Mouse (Mus musculus) megakaryocyte progenitor cell, adult 5-6 weeks (primary cell): ENCODE results near the gene Celf2. TPM values are rescaled to one million over a fixed set of nuclear protein-coding genes. Genes with fewer than 3 reads are reported as not detected.

Source experiments
- ATAC-seq: replicated peaks from 2 replicates; pipeline ENCODE4 v1.8.0; 2016; ENCODE audit warnings: mild to moderate bottlenecking, moderate TSS enrichment, inconsistent platforms; ENCODE audit not compliant: poor library complexity
- total RNA-seq, 2 experiments: library from RNA; stranded (forward) in 1 of 2; stranded (reverse) in 1 of 2; fragments of 157-497, 149-512 nt in 1 of 2; fragments of 200-1000 nt in 1 of 2; gene quantifications; 2 replicates each; pipeline versions ENCODE4 v1.2.3 to v1.2.4; 2015 to 2017

Gene Celf2
- total RNA-seq, 2 experiments from 2014 or later, result 85.2 to 152 TPM

DNA sequence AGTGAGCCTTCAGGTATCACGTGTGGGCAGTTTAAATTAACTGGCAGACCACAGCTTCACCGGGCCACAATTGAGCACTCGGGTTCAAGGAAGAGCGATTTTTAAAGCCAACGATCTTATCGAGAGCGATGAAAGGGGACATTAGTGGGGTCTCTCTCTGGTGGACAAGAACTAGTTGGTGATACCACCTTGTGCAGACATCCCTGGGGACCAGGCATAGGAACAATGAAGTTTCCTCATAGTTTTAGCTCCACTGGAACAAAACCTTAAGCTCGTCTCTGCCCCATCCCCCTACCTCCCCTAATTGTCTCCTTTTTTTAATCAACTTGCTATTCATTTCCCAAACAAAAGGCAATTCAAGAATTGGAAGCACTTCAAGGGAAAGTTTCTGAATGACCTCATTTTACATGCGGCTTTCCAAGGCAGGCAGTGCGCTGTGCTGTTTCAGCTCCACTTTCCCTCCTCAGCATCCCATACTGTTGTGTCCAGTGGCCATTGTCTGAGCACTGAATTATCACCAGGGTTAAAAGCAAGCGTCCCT is 634.2 kb downstream of the Celf2 start:
- ATAC-seq, result no peak

- ATAC-seq, result no peak
Measured at GRCm38 (mm10) chr2:6874266-6874955, 635.0 kb downstream of the Celf2 start.

- no peak for ATAC-seq
Measured at GRCm38 (mm10) chr2:6873711-6874110, 635.7 kb downstream of the Celf2 start.

- ATAC-seq, result peak; percentile 54
Measured at GRCm38 (mm10) chr2:6872894-6873255, 636.5 kb downstream of the Celf2 start.

DNA sequence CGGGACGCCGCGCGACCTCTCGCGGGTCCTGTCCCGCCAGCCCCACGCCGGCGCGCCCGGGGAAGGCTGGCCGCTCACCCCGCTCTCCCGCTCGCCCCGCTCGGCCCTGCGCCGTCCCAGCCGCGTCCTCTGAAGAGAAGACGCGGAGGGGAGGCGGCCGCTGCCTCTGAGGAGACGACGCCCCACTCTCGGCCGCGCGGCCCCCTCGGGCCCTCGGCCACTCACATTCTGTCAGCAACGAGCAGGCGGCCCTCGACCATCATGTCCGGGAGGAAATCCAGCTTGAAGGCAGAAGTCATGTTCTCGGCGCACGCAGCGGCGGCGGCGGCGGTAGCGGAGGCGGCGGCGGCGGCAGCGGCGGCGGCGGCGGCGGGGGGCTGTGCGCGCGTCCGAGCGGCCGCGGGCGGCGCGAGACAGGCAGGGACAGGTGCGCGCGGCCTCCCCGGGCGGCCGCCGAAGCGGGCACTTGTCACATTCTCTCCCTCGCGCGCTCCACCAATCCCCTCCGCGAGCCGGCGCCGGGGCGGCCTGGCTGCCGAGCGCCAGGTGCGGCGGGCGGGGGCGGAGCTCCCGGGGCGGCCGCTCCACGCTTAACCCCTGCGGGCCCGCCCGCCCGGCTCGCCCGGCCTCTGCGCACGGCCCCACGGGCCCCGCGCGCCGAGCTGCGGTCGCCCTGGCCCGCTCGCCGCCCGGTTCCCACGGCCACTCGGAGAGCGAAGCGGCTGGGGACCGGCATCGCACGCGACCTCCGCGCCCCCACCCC is 637.1 kb downstream of the Celf2 start:
- ATAC-seq, result peak; percentile 63

DNA sequence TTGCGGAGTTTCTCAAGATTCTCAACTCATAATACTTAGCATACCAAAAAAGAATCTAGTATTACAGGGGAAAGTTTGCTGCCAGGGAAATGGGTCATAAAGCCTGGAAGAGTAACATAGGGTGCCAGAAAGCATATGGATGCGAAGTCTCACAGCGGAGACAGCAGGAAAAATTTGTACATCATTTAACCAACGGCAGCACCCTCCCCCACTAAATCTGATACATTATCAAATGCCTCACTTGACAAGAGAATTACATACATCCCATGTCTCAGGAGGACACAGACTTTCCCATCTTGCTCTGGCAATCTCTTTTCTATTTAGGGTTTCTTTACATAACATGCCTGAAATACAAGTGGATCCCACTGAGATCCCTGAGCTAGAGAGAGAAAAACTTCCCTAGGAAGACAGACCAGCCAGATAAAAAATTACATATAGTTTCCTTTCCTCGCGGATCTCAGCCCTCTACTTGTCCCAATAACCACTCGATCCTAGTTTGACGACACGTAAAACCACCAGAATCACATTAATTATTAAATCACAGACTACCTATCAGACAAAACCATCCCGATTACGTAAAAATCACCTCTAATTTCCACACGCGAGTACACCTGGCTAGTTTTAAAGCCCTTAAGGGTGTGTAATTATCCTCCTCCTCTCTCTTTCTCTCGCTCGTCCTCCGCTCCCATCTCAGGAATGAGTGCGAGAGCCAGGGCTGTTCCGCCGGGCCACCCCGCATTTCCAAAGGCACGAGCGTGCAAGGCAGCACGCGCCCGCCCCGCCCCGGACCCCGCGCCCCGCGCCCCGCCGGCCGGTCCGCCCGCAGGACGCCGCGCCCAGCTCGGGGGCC is 637.9 kb downstream of the Celf2 start:
- peak; percentile 7; the same call in 1 of the 2 replicates for ATAC-seq

GRCm38 (mm10) chr2:6869956-6870710 is 639.2 kb downstream of the Celf2 start:
- ATAC-seq, result no peak

- no peak for ATAC-seq
Measured at GRCm38 (mm10) chr2:6867297-6867696, 642.1 kb downstream of the Celf2 start.

DNA sequence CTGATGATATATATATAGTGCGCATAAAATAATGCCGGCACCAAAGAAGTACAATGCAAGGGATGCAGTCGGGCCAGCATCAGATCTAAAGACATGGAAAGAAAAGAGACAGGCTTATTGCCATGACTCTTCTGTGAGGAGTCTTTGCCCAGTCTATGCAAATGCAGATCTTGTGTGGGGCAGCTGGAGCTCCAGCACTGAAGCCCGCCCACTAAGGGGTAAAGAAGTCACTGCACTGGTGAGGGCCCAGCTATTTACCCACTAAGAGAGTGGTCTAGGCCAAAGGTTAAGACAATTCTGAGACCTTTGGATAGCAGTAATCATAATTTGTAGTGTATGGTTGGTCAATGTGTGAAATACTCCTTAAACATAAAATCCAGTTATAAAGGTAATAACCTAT is 643.6 kb downstream of the Celf2 start:
- ATAC-seq, result no peak

GRCm38 (mm10) chr2:6850102-6850644 is 659.2 kb downstream of the Celf2 start:
- no peak for ATAC-seq

- peak; percentile 60; the same call in 1 of the 2 replicates for ATAC-seq
Measured at GRCm38 (mm10) chr2:6849388-6849787, 660.0 kb downstream of the Celf2 start.

- ATAC-seq, result no peak
Measured at GRCm38 (mm10) chr2:6830021-6830420, 679.3 kb downstream of the Celf2 start.

DNA sequence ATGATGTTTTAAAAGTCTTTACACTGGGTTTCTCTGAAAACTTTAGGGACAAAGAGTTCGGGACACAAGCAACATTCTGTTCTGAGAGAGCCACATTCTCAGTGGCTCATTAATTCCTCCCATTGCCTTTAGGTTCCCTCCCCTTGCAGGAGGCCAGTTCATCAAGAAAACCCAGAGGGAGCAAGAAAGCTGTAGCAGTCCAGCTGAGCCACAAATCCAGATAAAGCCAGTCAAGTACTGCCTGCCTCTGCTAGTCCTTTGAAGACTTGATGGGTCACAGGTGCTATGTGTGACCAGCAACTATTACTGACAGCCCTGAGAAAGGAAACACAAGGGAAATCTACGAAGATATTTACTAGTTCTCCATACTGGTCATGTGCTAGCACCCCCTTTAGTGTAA is 681.8 kb downstream of the Celf2 start:
- ATAC-seq, result no peak

- no peak for ATAC-seq
Measured at GRCm38 (mm10) chr2:6823021-6823420, 686.3 kb downstream of the Celf2 start.

DNA sequence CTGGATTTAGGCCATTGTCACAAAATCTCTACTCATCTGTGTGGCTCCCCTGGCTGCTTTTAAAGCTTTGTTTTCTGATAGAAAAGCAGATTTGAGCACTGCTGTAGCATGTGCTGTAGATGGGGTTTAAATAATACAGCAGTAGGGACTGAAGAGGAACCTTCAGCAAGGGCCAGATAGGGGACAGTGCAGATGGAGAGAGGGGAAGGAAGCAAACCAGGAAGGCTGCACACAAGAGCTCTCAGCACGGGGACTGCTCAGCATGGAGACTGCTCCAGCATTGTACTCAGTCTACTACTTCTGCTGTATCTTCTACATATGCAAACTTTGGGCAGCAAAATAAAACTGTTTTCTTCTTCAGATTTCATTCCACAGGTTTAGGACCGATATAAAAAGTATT is 687.8 kb downstream of the Celf2 start:
- ATAC-seq, result peak; percentile 60

DNA sequence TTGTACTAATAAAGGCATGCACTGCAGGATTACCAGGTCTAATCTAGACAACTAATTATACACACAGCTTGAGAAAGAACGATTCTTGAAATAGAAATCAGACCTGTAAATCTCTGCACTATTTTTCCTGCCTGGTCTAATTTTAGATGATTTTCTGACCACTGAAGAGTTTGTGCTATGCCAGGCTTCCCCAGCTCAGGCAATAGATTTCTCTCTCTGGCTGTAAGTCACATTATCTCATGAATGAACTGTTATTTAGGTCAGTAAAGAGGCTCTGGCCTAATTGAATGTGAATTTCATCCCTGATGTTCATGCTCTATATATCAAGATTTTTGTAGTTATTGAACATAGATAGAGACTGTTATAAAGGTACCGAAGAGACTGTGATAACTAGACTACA is 694.1 kb downstream of the Celf2 start:
- ATAC-seq, result no peak

- no peak for ATAC-seq
Measured at GRCm38 (mm10) chr2:6808736-6809135, 700.6 kb downstream of the Celf2 start.

DNA sequence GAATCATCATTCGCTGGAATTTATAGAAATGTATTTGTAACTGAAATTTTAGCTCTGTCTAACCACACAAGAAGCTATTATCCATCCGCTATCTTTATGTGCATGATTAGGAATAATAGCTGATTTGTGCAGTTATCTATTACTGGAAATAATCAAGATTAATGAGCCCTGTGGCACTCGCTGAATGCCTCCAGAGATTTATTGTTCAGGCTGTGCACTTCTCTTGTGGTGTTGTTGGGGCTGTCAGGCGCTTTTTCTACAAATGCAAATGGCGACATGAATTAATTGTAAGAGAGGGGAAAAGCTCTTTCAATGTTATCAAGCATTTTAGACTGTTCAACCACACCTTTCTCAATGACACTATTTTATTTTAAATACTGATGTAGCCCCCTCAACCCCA is 712.6 kb downstream of the Celf2 start:
- no peak for ATAC-seq

GRCm38 (mm10) chr2:6795995-6796588 is 713.3 kb downstream of the Celf2 start:
- no peak for ATAC-seq

- ATAC-seq, result no peak
Measured at GRCm38 (mm10) chr2:6794858-6795257, 714.5 kb downstream of the Celf2 start.
